Mouse (Mus musculus) midbrain, postnatal 0 days (tissue): ENCODE data around the gene Krit1. TPM values are rescaled to one million over a fixed set of nuclear protein-coding genes. Genes with fewer than 3 reads are reported as not detected.
"Not testable (repeated sequence)": the region's sequence is repeated elsewhere in the genome, so short reads cannot be mapped to it uniquely, and the experiment has no call there.

ENCODE experiments used
- ATAC-seq: fragments of 200-750 bp; cut with Nextera tagmentation; 2 replicates; pipeline ENCODE4 v1.8.0; 2017; ENCODE audit warnings: moderate number of reproducible peaks, mild to moderate bottlenecking, moderate TSS enrichment, moderate library complexity; ENCODE audit not compliant: low FRiP score
- DNase-seq: peaks from one replicate; pipeline ENCODE4 v3.0.0-alpha.2; 2015; ENCODE audit warnings: low spot score
- H3K27ac ChIP-seq: fragments of 300-500 bp; sonication (generic); 2 replicates; pipeline ENCODE4 v1.5.1; 2014; ENCODE audit warnings: low read depth, mild to moderate bottlenecking, low read length, mixed read lengths
- H3K27me3 ChIP-seq: fragments of 300-500 bp; sonication (generic); 2 replicates; pipeline ENCODE4 v1.6.1; 2014; ENCODE audit warnings: low read length, control low read depth, mixed read lengths; ENCODE audit not compliant: insufficient read depth
- H3K36me3 ChIP-seq: fragments of 300-500 bp; sonication (generic); 2 replicates; pipeline ENCODE4 v1.6.1; 2014; ENCODE audit warnings: low read length, control low read depth, mixed read lengths; ENCODE audit not compliant: insufficient read depth
- H3K4me1 ChIP-seq: fragments of 300-500 bp; sonication (generic); 2 replicates; pipeline ENCODE4 v1.6.1; 2014; ENCODE audit warnings: mild to moderate bottlenecking, control low read depth, antibody characterized with exemption, low read length, mixed read lengths; ENCODE audit not compliant: insufficient read depth
- H3K4me2 ChIP-seq: fragments of 300-500 bp; sonication (generic); 2 replicates; pipeline ENCODE4 v1.6.1; 2014; ENCODE audit warnings: low read depth, mild to moderate bottlenecking, low read length, mixed read lengths; ENCODE audit not compliant: poor library complexity, severe bottlenecking
- H3K4me3 ChIP-seq: fragments of 300-500 bp; sonication (generic); 2 replicates; pipeline ENCODE4 v1.5.1; 2014; ENCODE audit warnings: low read depth, mild to moderate bottlenecking, low read length, moderate library complexity
- H3K9ac ChIP-seq: fragments of 300-500 bp; sonication (generic); replicated peaks from 2 replicates; pipeline ENCODE4 v1.6.1; 2014; ENCODE audit warnings: mild to moderate bottlenecking, low read length, moderate library complexity, mixed read lengths; ENCODE audit not compliant: poor library complexity, severe bottlenecking
- H3K9me3 ChIP-seq: fragments of 300-500 bp; sonication (generic); 2 replicates; pipeline ENCODE4 v1.6.1; 2016; ENCODE audit warnings: low read length, control low read depth
- CTCF ChIP-seq: IDR thresholded peaks from 2 replicates; pipeline ENCODE4 v1.5.1; 2016; ENCODE audit warnings: antibody characterized with exemption, mild to moderate bottlenecking
- WGBS: fragments of 180-500 bp; shearing (Covaris S2); extraction: QIAGEN DNeasy Blood & Tissue Kit; methylation state at CpG from one replicate; pipeline ENCODE4 v1.1.7; 2014; 5-methylcytosine and 5-hydroxymethylcytosine counted together
- polyA plus RNA-seq: library from polyadenylated mRNA; unstranded; fragments of >200 nt; fragmentation: Nextera tagmentation; extraction: Ambion mirVana; gene quantifications from 2 replicates; pipeline ENCODE4 v1.2.1, GENCODE M21; 2015
- total RNA-seq: library from RNA; depleted of rRNA; stranded (reverse); fragments of >200 nt; gene quantifications from 2 replicates; pipeline ENCODE4 v1.2.3, GENCODE M21; 2014

The Krit1 gene
- total and polyA plus RNA-seq, 2 experiments from 2014 or later, result 28.4 to 34.2 TPM

GRCm38 (mm10) chr5:3845026-3845425 is 42.0 kb downstream of the Krit1 start, which contains the start of gene Lrrd1:
Lrrd1 (plus strand) TSS chr5:3845173.
- Histone ChIP-seq H3K4me2 (peak within 1 kb of the TSS; percentile 65), H3K36me3 (no peaks in the 10 kb centered on the region), H3K9ac (peak within 1 kb of the TSS; percentile 50), H3K27me3 (no peaks in the 10 kb centered on the region), H3K4me3 (peak within 1 kb of the TSS; percentile 33), H3K27ac (no peak within 1 kb of the TSS), H3K4me1 (no peaks in the 10 kb centered on the region), H3K9me3 (no peaks in the 10 kb centered on the region)
- ATAC-seq, result peak; percentile 49; the same call in 1 of the 2 replicates
- DNase-seq, result no peak
- 2% methylated on average over 24 of the region's 24 CpGs for WGBS
- TF ChIP-seq CTCF, result no peak

DNA sequence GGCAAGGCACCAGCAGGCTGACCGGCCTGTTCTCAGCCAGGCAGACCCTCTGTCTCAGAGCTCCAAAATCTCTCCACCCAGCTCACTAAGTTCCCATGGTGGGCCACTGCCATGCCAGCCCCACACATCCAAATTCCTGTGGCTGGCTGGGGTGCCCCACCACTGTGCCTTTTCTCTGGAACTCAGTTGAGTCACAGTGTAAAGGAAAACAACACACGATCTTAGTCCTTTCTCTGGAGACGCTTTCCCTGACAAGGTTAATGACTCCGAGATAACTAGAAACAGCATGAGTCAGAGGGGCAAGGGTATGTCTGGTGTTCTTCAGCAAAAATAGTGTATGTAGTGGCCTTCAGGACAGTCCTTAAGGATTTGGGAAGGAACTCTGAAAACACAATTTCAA is 67.2 kb downstream of the Krit1 start:
- Histone ChIP-seq H3K9me3 (no peaks in the 10 kb centered on the region), H3K36me3 (no peaks in the 10 kb centered on the region), H3K4me1 (no peaks in the 10 kb centered on the region), H3K4me2 (no peak overlapping the region), H3K9ac (no peak overlapping the region), H3K27me3 (no peaks in the 10 kb centered on the region), H3K27ac (no peak overlapping the region), H3K4me3 (no peak overlapping the region)
- no peak for TF ChIP-seq CTCF
- WGBS, result 82% methylated on average over 4 of the region's 4 CpGs
- DNase-seq, result no peak
- no peak for ATAC-seq

- H3K27ac ChIP-seq, result no peak overlapping the region
- H3K4me1 ChIP-seq, result no peaks in the 10 kb centered on the region
- TF ChIP-seq CTCF, result no peak
- H3K36me3 ChIP-seq, result no peaks in the 10 kb centered on the region
- H3K9me3 ChIP-seq, result no peaks in the 10 kb centered on the region
- no peak overlapping the region for H3K4me2 ChIP-seq
- no peaks in the 10 kb centered on the region for H3K27me3 ChIP-seq
- no peak overlapping the region for H3K9ac ChIP-seq
- H3K4me3 ChIP-seq, result no peak overlapping the region
- ATAC-seq, result no peak
- 29% methylated on average over 1 of the region's 1 CpGs for WGBS
- no peak for DNase-seq
These were observed 69.4 kb downstream of the Krit1 start for GRCm38 (mm10) chr5:3872348-3872747.

DNA sequence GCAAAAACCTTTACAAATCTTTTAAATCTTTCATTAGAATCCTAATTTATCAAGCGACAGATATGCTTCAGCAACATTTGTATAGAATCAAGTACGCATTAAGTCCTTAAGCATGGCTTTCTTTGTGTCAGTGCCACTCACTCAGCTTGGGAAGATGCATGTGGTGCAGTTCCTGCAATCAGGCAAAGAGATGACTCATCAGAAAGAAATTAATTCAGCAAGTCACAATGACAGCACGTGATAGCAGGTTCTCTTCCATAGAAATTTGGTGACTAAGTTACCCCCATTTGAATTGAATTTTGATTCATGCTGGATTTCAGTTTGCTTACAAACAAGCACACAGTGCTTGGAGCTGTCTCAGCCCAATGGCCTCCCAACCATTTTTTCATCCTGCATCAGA is 70.5 kb downstream of the Krit1 start:
- H3K27me3 ChIP-seq, result no peaks in the 10 kb centered on the region
- H3K4me2 ChIP-seq, result no peak overlapping the region
- no peak overlapping the region for H3K9ac ChIP-seq
- DNase-seq (no peak), ATAC-seq (no peak)
- H3K4me3 ChIP-seq, result no peak overlapping the region
- no peaks in the 10 kb centered on the region for H3K9me3 ChIP-seq
- TF ChIP-seq CTCF, result no peak
- H3K27ac ChIP-seq, result no peak overlapping the region
- H3K4me1 ChIP-seq, result no peaks in the 10 kb centered on the region
- no peaks in the 10 kb centered on the region for H3K36me3 ChIP-seq
- WGBS, result 64% methylated on average over 3 of the region's 3 CpGs

GRCm38 (mm10) chr5:3886862-3887261 is 83.9 kb downstream of the Krit1 start:
- H3K36me3 ChIP-seq, DNase-seq, H3K9me3 ChIP-seq, H3K4me3 ChIP-seq, H3K27me3 ChIP-seq, H3K4me1 ChIP-seq, H3K27ac ChIP-seq, ATAC-seq, H3K9ac ChIP-seq, H3K4me2 ChIP-seq: not testable (repeated sequence)
- 92% methylated on average over 7 of the region's 7 CpGs for WGBS

GRCm38 (mm10) chr5:3889201-3889600 is 86.2 kb downstream of the Krit1 start:
- Histone ChIP-seq H3K4me1 (0 out of 2 replicates have a peak, but pooled peaks cover 3% of the 10 kb centered on the region), H3K9me3 (no peaks in the 10 kb centered on the region), H3K9ac (no peak overlapping the region), H3K4me2 (no peak overlapping the region), H3K4me3 (no peak overlapping the region), H3K27me3 (no peaks in the 10 kb centered on the region), H3K36me3 (no peaks in the 10 kb centered on the region), H3K27ac (no peak overlapping the region)
- ATAC-seq (no peak), DNase-seq (no peak)
- TF ChIP-seq CTCF, result no peak
